Mouse (Mus musculus) CH12.LX (cell line): ENCODE data around the gene Pld3. TPM values are rescaled to one million over a fixed set of nuclear protein-coding genes. Genes with fewer than 3 reads are reported as not detected.

Experiments
- DNase-seq: peaks from one replicate; pipeline ENCODE4 v3.0.0-alpha.2; 2013; ENCODE audit errors: extremely low read depth
- H3K27ac ChIP-seq: 2 replicates; pipeline ENCODE4 v1.5.1; 2012; ENCODE audit warnings: low read depth, mild to moderate bottlenecking, control low read depth, moderate library complexity; ENCODE audit not compliant: insufficient read depth
- H3K27me3 ChIP-seq: replicated peaks from 2 replicates; pipeline ENCODE3; 2012; ENCODE audit warnings: inconsistent platforms
- H3K36me3 ChIP-seq, 2 experiments: replicated peaks in 1 of 2; 2 replicates each; pipeline versions ENCODE3 to v1.6.1; 2012; ENCODE audit warnings: inconsistent platforms in 1 of 2, low read length in 1 of 2, mild to moderate bottlenecking in 1 of 2, mixed read lengths in 1 of 2, moderate library complexity in 1 of 2; ENCODE audit not compliant: control insufficient read depth in 1 of 2, insufficient read depth in 1 of 2
- H3K4me1 ChIP-seq, 2 experiments: 2 replicates each; pipeline ENCODE4 v1.6.1; 2012; ENCODE audit warnings: inconsistent platforms in 1 of 2, moderate library complexity in 1 of 2; ENCODE audit not compliant: insufficient read depth in 2 of 2, control insufficient read depth in 1 of 2
- H3K4me2 ChIP-seq: 2 replicates; pipeline ENCODE4 v1.6.1; 2012; ENCODE audit warnings: low read depth, mild to moderate bottlenecking, control low read depth; ENCODE audit not compliant: poor library complexity, insufficient read depth, severe bottlenecking
- H3K4me3 ChIP-seq, 3 experiments: fragments of 150-350 bp in 1 of 3; sonication (generic) in 1 of 3; replicated peaks in 1 of 3; 2 replicates each; pipeline versions ENCODE3 to v1.5.1; 2011 to 2012; ENCODE audit warnings: low read depth in 2 of 3, low read length in 2 of 3, mild to moderate bottlenecking in 2 of 3, moderate library complexity in 2 of 3, control low read depth in 1 of 3, improper control_type of control experiment in 1 of 3, inconsistent platforms in 1 of 3, mixed read lengths in 1 of 3; ENCODE audit not compliant: poor library complexity in 1 of 3
- H3K79me2 ChIP-seq: replicated peaks from 2 replicates; pipeline ENCODE4 v1.6.1; 2012; ENCODE audit warnings: mild to moderate bottlenecking, moderate library complexity; ENCODE audit not compliant: control insufficient read depth, poor library complexity, insufficient read depth, severe bottlenecking; ENCODE audit errors: extremely low read depth
- H3K9ac ChIP-seq: 2 replicates; pipeline ENCODE4 v1.6.1; 2012; ENCODE audit warnings: low read depth, mild to moderate bottlenecking, control low read depth, moderate library complexity; ENCODE audit not compliant: insufficient read depth
- H3K9me3 ChIP-seq: replicated peaks from 2 replicates; pipeline ENCODE3; 2012; ENCODE audit warnings: low read length, inconsistent platforms, mixed read lengths
- BHLHE40 ChIP-seq: IDR thresholded peaks from 2 replicates; pipeline ENCODE4 v1.6.1; 2011; ENCODE audit warnings: mild to moderate bottlenecking, low read depth, low read length, improper control_type of control experiment
- CHD1 ChIP-seq: IDR thresholded peaks from 2 replicates; pipeline ENCODE4 v1.6.1; 2012; ENCODE audit warnings: low read depth, low read length, improper control_type of control experiment, inconsistent platforms
- CHD2 ChIP-seq: IDR thresholded peaks from 2 replicates; pipeline ENCODE4 v1.6.1; 2011; ENCODE audit warnings: low read length, improper control_type of control experiment
- E2F4 ChIP-seq: IDR thresholded peaks from 2 replicates; pipeline ENCODE4 v1.6.1; 2011; ENCODE audit warnings: low read depth, low read length, improper control_type of control experiment; ENCODE audit not compliant: insufficient replicate concordance
- ETS1 ChIP-seq: conservative IDR thresholded peaks from 2 replicates; pipeline ENCODE4 v1.6.1; 2012; ENCODE audit warnings: low read depth, mild to moderate bottlenecking, inconsistent platforms, low read length, improper control_type of control experiment, moderate library complexity
- GABPA ChIP-seq: IDR thresholded peaks from 2 replicates; pipeline ENCODE4 v1.6.1; 2012; ENCODE audit warnings: low read depth, low read length, improper control_type of control experiment, inconsistent platforms; ENCODE audit not compliant: insufficient replicate concordance
- HCFC1 ChIP-seq: IDR thresholded peaks from 2 replicates; pipeline ENCODE4 v1.6.1; 2012; ENCODE audit warnings: low read depth, mild to moderate bottlenecking, inconsistent platforms, low read length, improper control_type of control experiment
- IRF4 ChIP-seq: IDR thresholded peaks from 2 replicates; pipeline ENCODE4 v1.6.1; 2014; ENCODE audit warnings: low read depth, mild to moderate bottlenecking, inconsistent platforms, low read length, improper control_type of control experiment
- JUND ChIP-seq: conservative IDR thresholded peaks from 2 replicates; pipeline ENCODE4 v1.6.1; 2011; ENCODE audit warnings: low read depth, low read length, improper control_type of control experiment
- KAT2A ChIP-seq: IDR thresholded peaks from 2 replicates; pipeline ENCODE4 v1.6.1; 2012; ENCODE audit warnings: low read length, improper control_type of control experiment, inconsistent platforms; ENCODE audit not compliant: insufficient replicate concordance
- MAZ ChIP-seq: IDR thresholded peaks from 2 replicates; pipeline ENCODE4 v1.6.1; 2012; ENCODE audit warnings: low read depth, mild to moderate bottlenecking, inconsistent platforms, low read length, improper control_type of control experiment, moderate library complexity
- MEF2A ChIP-seq: IDR thresholded peaks from 2 replicates; pipeline ENCODE4 v1.6.1; 2014; ENCODE audit warnings: low read depth, mild to moderate bottlenecking, inconsistent platforms, low read length, improper control_type of control experiment, borderline replicate concordance
- MYC ChIP-seq: IDR thresholded peaks from 2 replicates; pipeline ENCODE4 v1.6.1; 2011; ENCODE audit warnings: low read depth, mild to moderate bottlenecking, improper control_type of control experiment, low read length
- NELFE ChIP-seq: IDR thresholded peaks from 2 replicates; pipeline ENCODE4 v1.6.1; 2011; ENCODE audit warnings: low read depth, low read length, improper control_type of control experiment
- PAX5 ChIP-seq: IDR thresholded peaks from 2 replicates; pipeline ENCODE4 v1.6.1; 2012; ENCODE audit warnings: low read length, inconsistent platforms, mixed read lengths
- POLR2A ChIP-seq: IDR thresholded peaks from 2 replicates; pipeline ENCODE4 v1.6.1; 2011; ENCODE audit warnings: low read depth, mild to moderate bottlenecking, improper control_type of control experiment, low read length
- POLR2AphosphoS2 ChIP-seq: IDR thresholded peaks from 2 replicates; pipeline ENCODE4 v1.6.1; 2011; ENCODE audit warnings: low read depth, low read length, improper control_type of control experiment
- RAD21 ChIP-seq: IDR thresholded peaks from 2 replicates; pipeline ENCODE4 v1.6.1; 2011; ENCODE audit warnings: low read depth, mild to moderate bottlenecking, low read length, improper control_type of control experiment, moderate library complexity
- RCOR1 ChIP-seq: conservative IDR thresholded peaks from 2 replicates; pipeline ENCODE4 v1.6.1; 2012; ENCODE audit warnings: low read depth, mild to moderate bottlenecking, inconsistent platforms, low read length, improper control_type of control experiment
- SIN3A ChIP-seq: IDR thresholded peaks from 2 replicates; pipeline ENCODE4 v1.6.1; 2012; ENCODE audit warnings: low read length, improper control_type of control experiment, inconsistent platforms
- SMC3 ChIP-seq: IDR thresholded peaks from 2 replicates; pipeline ENCODE4 v1.6.1; 2011; ENCODE audit warnings: low read depth, low read length, improper control_type of control experiment
- TBP ChIP-seq: conservative IDR thresholded peaks from 2 replicates; pipeline ENCODE4 v1.6.1; 2011; ENCODE audit warnings: low read depth, low read length, improper control_type of control experiment
- TCF12 ChIP-seq: IDR thresholded peaks from 2 replicates; pipeline ENCODE4 v1.6.1; 2014; ENCODE audit warnings: low read depth, mild to moderate bottlenecking, inconsistent platforms, low read length, improper control_type of control experiment
- USF1 ChIP-seq: IDR thresholded peaks from 2 replicates; pipeline ENCODE4 v1.6.1; 2014; ENCODE audit warnings: low read depth, mild to moderate bottlenecking, inconsistent platforms, low read length, improper control_type of control experiment
- ZKSCAN1 ChIP-seq: IDR thresholded peaks from 2 replicates; pipeline ENCODE4 v1.6.1; 2012; ENCODE audit warnings: low read depth, inconsistent platforms, low read length, improper control_type of control experiment, borderline replicate concordance
- ZMIZ1 ChIP-seq: IDR thresholded peaks from 2 replicates; pipeline ENCODE4 v1.6.1; 2012; ENCODE audit warnings: low read depth, mild to moderate bottlenecking, inconsistent platforms, low read length, improper control_type of control experiment
- dilution Hi-C: fragments of 300-500 bp; cut with MboI; formaldehyde crosslinking; loops from 2 replicates; pipeline ENCODE4 v1.14.3; 2020; ENCODE audit warnings: low sequenced_read_pairs; ENCODE audit not compliant: extremely low pct_unique_long_range_greater_than_20kb, extremely low pct_ligation_motif_present
- in situ Hi-C: fragments of 300-500 bp; cut with MboI; formaldehyde crosslinking; loops from 3 replicates; pipeline ENCODE4 v1.14.3; 2019; ENCODE audit warnings: low sequenced_read_pairs, low pct_ligation_motif_present, low pct_unique_long_range_greater_than_20kb, mixed read lengths
- polyA plus RNA-seq: library from polyadenylated mRNA; unstranded; fragments of >175 nt; gene quantifications from 2 replicates; pipeline ENCODE4 v1.2.1, GENCODE M21; 2012; ENCODE audit warnings: low read depth; ENCODE audit not compliant: insufficient read length
- total RNA-seq, 2 experiments: library from RNA; depleted of rRNA; stranded (reverse); fragments of 300-350 nt in 1 of 2; fragments of >200 nt in 1 of 2; gene quantifications; 2 replicates each; pipeline ENCODE4 v1.2.3; 2012 to 2014

Gene Pld3
- total and polyA plus RNA-seq, 3 experiments = 6.0 to 21.1 (median 14.1) TPM

- Histone ChIP-seq H3K27ac (no peak overlapping the region), H3K4me1 (peaks cover 0 to 30% of the 10 kb centered on the region in 2 experiments), H3K79me2 (no peaks in the 10 kb centered on the region), H3K4me3 (no peak overlapping the region), H3K9me3 (no peaks in the 10 kb centered on the region), H3K36me3 (peaks cover 0 to 10% of the 10 kb centered on the region in 2 experiments), H3K9ac (no peak overlapping the region), H3K4me2 (no peak overlapping the region), H3K27me3 (no peaks in the 10 kb centered on the region)
- TF ChIP-seq CHD1 = no peak
- TF ChIP-seq GABPA = no peak
- TF ChIP-seq ETS1 = no peak
- no peak for TF ChIP-seq CHD2
- TF ChIP-seq SMC3 = no peak
- TF ChIP-seq PAX5 = no peak
- no peak for TF ChIP-seq ZMIZ1
- TF ChIP-seq MEF2A = no peak
- no peak for TF ChIP-seq IRF4
- TF ChIP-seq BHLHE40 = no peak
- TF ChIP-seq ZKSCAN1 = no peak
- no peak for DNase-seq
- dilution Hi-C loops (no loop called here), in situ Hi-C loops (no loop called here)
Observed at GRCm38 (mm10) chr7:27493022-27493421, 60.0 kb downstream of the Pld3 start.

DNA sequence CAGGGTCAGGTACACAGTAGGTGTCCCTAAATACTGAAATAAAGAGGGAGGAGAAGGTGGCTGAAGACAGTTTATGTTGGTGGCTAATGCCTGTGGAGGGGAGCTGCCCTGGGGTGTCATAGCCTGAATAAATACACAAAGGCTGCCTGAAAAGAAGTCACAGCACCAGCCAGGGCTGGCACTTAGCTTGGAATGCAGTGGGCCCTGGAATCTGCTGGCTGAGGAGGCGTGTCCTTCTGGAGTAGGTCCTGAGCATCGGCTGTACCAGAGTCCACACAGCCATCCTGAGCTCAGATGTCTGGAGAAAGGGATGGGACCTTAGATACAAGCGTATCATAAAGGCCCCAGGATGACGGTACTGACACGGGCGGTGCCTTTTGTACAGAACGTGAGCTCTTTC lies 61.2 kb downstream of the Pld3 start:
- DNase-seq = no peak
- in situ Hi-C loops = no loop called here
- peaks cover 3 to 32% of the 10 kb centered on the region in 2 experiments for H3K4me1 ChIP-seq
- H3K79me2 ChIP-seq = no peaks in the 10 kb centered on the region
- dilution Hi-C loops = no loop called here
- H3K4me2 ChIP-seq = no peak overlapping the region
- no peaks in the 10 kb centered on the region for H3K9me3 ChIP-seq
- no peaks in the 10 kb centered on the region for H3K27me3 ChIP-seq
- no peak overlapping the region for H3K27ac ChIP-seq
- peaks cover 0 to 10% of the 10 kb centered on the region in 2 experiments for H3K36me3 ChIP-seq
- no peak overlapping the region for H3K4me3 ChIP-seq
- TF ChIP-seq POLR2AphosphoS2 (no peak), POLR2A (no peak), KAT2A (no peak), RCOR1 (no peak), ZMIZ1 (no peak), E2F4 (no peak), TCF12 (no peak), SIN3A (no peak), JUND (no peak), RAD21 (no peak), GABPA (no peak), MYC (no peak), ETS1 (no peak), IRF4 (no peak), NELFE (no peak), USF1 (no peak), SMC3 (no peak), HCFC1 (no peak), TBP (no peak), MAZ (no peak)
- H3K9ac ChIP-seq = no peak overlapping the region
